Mouse (Mus musculus): ENCODE measurements around the gene Klk13.

The Klk13 gene

DNA sequence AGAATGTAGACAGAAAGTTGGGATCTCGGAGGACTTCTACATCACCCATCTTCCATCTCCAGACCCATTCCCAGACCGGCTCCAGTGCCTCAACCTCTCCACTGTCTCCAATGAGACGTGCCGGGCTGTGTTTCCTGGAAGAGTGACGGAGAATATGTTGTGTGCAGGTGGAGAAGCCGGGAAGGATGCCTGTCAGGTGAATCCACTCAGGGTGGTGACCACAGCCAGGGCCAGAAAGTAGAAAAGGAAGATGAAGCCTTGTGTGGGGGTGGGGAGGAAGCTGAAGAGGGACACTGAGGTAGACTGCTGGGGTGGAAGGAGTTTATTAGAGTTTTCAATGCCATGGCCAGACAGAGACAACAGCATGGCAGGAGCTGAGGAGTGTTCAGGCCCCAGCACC lies 59.5 kb downstream of the Klk13 start:
- DNase-seq (ENCODE audit: low spot score in 2 of 2): no peak

DNA sequence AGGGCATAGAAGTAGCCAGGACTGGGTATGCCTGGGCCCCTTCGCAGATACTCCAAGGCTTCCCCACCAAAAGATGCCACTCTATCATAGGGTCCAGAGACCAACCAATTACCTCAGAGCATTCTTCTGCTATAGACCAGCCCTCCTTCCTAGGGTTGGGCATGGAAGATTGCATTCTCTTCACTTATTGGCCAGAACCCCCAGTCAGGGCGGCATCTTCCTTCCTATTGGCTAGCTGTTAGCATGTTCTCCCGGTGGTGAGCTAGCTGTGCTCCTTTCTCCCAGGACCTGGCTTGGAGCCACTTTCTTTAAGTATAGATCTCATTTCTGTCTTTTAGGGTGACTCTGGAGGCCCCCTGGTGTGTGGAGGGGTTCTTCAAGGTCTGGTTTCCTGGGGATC lies 60.5 kb downstream of the Klk13 start:
- no peak for DNase-seq (ENCODE audit: low spot score in 2 of 2)

DNA sequence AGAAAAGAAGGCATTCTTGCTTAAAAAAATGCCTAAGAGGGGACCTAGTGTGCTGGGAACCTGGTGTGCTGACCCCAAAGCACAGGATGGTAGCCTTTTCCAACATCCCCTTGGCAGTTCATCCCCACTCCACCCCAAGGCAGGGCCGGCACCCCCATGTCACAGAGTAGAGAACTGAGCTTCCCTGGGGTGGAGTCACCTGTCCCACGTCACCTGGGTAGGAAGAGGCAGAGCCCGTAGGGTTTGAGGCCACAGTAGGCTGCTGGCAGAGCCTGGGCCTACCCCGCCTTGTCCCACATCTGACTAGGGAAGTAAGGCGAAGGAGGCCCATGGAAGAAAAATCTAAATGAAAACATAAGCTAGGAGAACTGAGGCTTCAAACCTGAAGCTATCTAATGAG lies 62.0 kb downstream of the Klk13 start, which contains the start of gene Klk11:
Gene Klk11, plus strand, starts transcription at position 241 of the 400 bp plus-strand sequence.
- DNase-seq (ENCODE audit: low spot score in 2 of 2): no peak

DNA sequence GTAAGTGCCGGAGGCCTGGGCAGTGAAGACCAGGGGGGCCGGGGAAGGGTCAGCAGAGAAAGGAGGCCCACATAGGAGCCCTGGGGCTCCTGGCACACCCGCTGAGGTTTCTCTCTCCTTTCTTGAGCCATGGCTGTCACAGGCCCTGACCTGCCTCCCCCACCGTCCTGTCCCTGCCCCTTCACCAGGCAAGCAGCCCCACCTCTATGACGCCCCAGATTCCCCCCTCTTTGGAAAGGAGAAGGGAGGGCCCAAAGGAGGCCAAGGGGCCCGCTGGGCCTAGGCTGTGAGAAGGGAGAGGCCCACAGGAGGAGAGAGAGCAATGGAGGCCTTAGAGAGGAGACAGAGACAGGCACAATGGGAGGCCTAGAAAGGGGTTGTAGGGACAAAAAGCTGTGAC lies 62.4 kb downstream of the Klk13 start:
- DNase-seq (ENCODE audit: low spot score in 2 of 2): no peak

DNA sequence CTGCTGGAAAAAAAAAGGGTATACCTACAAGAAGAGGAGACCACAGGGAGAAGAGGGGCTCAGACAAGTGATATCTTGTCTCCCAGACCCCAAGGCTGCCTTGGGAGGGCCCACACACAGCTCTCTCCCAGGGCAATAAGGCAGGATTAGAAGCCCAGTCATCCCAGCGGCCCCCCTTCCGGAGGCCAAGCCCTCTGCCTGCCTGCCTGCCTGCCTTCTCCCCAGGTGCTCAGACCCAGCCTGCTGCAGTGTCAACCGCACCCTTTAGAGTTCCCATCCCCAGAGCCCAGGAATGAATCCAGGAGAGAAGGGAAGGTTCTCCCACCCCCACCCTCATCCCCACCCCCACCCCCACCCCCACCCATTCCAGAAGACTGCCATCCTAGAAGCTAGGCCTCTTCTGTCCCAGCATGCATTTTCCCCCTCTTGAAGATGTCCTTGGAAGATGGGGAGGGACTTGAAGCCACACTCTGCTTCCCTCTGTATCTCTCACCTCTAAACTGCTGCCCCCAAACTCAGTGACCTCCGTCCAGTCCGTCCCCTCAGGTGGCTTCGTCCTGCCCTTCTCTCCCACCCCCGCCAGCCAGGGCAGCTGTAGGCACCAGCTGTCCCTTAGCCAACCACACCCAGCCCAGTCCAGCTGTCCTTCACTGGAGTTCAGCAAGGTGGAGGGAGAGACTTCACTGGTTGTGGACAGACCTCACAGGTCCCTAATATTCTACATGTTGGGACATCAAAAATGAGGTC lies 63.1 kb downstream of the Klk13 start:
- no peak for DNase-seq (ENCODE audit: low spot score in 2 of 2)

DNA sequence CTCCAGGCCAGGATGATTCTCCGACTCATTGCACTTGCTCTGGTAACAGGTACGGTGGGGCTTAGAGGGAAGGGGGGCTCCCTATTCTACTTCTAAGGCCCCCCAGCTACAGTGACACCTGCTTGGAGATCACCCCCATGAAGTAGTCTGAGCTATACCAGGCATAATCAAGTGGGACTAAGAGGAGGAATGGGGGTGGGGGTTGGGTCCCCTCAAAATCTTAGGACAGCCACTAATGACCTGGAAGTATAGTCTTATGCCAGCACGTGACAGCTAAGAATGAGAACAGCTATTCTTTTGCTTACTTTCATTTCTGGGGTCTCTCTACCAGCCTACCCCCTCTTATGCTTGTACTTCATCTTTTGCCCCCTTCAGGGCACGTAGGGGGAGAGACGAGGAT lies 64.1 kb downstream of the Klk13 start:
- no peak for DNase-seq (ENCODE audit: low spot score in 2 of 2)

All from frontal cortex, postnatal 25 days (tissue).